Mouse (Mus musculus) left cerebral cortex, postnatal 25 days (tissue): Measurements from ENCODE around the gene Kcnip1. TPM values are rescaled to one million over a fixed set of nuclear protein-coding genes. Genes with fewer than 3 reads are reported as not detected.

Experiments
- DNase-seq, 2 experiments: peaks; one replicate each; pipeline ENCODE4 v3.0.0; 2022; ENCODE audit warnings: low spot score in 2 of 2, mixed read lengths in 1 of 2
- intact Hi-C: fragments of 180-260 bp; cut with DNase I; formaldehyde crosslinking; loops from one replicate; pipeline ENCODE4 v1.15.1; 2025
- total RNA-seq, 2 experiments: library from RNA; stranded (reverse); gene quantifications; 2 replicates each; pipeline ENCODE4 v1.2.3; 2021

Gene Kcnip1
- total RNA-seq, 2 experiments from 2014 or later: 29.8 to 32.3 TPM

GRCm38 (mm10) chr11:33944786-33945328 is 48.1 kb downstream of the Kcnip1 start:
- intact Hi-C loops: no loop called here

DNA sequence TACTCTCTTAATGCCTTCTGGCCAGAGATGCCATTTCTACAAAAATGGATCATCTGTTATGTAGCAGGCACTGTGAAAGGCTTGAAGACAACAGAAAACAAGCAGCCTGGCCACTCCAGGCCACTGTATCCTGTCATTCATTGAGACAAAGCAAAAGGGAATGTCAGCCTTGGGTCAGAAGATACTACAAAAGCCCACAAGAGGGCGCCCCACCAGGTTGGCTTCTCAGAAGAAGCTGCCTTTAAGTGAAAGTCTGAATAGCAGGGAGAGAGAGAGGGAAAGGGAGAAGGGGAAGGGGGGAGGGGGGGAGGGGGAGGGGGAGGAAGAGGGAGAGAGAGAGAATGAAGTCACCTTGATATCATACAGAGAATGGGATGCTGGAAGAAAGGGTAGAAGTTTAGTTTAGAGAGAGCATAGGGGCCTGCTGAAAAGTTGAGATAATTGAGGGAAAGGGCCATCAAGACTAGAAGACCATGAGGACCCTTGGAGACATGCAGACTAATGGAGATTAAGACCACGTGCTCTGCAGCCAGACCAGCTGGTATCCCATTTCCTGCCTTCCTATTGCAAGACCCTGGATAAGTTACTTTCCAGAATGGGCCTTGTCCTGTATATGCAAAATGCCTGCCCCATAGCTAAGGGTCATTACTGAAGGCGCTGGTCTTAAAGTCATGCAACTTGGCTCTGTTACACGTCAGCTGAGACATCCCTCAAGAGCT is 48.7 kb downstream of the Kcnip1 start:
- intact Hi-C loops: no loop called here

More at GRCm38 (mm10) chr11:33944786-33945328, 48.1 kb downstream of the Kcnip1 start:
- DNase-seq: no peak

DNA sequence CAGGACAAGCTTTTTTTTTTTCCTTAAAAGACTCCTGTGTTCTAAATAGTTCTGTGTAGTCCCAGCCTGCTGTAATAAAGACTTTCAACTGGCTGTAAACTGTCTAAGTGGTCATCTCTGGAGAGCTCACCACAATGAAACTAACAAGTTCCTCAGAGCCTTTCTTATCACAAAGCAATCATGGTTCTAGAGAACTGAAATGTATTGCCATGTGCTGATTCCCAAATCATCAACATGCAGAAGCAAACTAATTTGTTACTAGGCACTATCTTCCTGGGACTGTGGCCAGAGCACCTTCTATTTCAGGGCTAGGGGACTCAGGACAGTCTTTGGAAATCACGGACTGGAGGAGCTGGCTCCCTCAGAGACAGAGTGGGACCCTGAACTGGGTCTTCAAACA is 49.4 kb downstream of the Kcnip1 start:
- intact Hi-C loops: no loop called here
- no peak for DNase-seq

More for the DNA sequence above, 48.7 kb downstream of the Kcnip1 start:
- no peak for DNase-seq

DNA sequence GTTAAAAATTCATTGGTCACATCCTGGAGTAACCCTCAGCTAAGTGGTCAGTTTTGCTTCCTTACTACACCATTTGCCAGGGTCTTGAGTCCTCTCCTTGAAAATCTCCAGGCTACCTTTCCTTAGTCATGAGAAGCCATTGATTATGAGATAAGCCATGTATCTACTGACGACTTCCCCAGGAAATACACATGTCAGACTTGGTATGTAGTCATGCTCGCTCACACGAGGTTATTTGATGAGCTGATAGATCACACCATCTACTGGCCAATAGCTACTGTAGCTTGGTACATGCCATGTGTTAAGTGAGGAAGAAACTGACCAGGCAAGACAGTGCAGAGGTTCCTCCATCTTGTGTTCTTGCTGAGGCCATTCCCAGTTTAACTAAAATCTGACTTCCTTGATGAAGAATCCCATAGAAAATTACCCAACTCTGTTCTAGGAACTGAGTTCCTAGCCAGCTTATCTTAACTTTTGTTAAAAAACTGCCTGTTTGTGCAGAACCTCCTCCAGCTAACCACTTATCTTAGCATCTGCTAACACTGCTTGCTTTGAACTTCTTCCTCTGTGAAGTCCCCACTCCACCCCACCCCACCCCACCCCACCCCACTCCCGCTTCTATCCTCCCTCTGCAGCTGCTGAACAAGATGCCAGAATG is 53.4 kb downstream of the Kcnip1 start:
- DNase-seq: no peak
- intact Hi-C loops: loop anchor here (5.0 kb wide), 1 partner anchor 63 kb away; no protein-coding TSS in a partner anchor

DNA sequence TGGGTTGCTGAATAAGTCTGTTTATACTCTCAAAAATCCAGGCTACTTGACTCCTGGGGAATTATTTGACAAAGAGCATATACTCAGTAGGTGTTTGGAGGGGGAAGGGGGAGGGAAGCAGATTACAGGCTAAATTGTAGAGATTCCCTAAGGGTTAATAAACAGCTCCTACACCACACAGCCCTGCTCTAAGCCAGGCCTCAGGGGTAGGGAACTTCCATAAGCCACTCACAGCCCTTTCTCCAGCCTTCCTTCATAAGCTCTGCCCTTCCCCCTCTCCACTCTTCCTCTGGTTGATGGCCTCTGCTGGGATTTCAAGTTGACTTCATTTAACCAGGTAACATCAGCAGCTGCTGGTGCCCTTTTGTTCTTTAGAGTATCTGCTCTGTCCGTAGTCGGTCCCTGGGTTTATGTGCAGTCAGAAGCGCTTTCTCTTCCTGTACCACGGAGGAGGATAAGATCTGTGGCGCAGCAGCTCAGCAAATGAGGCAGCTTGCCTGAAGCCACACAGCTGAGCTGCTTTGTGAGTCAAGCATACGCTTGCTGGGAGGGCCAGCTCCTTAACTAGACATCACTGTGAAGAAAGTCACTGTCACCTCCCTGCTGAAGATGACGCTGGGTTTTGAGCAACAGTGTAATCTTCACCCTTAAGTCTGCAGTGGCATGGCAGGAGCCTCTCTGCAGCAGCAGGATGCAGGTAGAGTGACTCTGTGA is 54.2 kb downstream of the Kcnip1 start:
- intact Hi-C loops: loop anchor here (5.0 kb wide), 1 partner anchor 64 kb away; no protein-coding TSS in a partner anchor
- peak in 1 of 2 experiments; percentile 50 for DNase-seq

GRCm38 (mm10) chr11:33937641-33938040 is 55.3 kb downstream of the Kcnip1 start:
- no peak for DNase-seq
- intact Hi-C loops: loop anchor here (5.0 kb wide), 1 partner anchor 65 kb away; no protein-coding TSS in a partner anchor

GRCm38 (mm10) chr11:33934286-33934685 is 58.7 kb downstream of the Kcnip1 start:
- no peak for DNase-seq
- intact Hi-C loops: no loop called here

GRCm38 (mm10) chr11:33932386-33933111 is 60.4 kb downstream of the Kcnip1 start:
- DNase-seq: peak; percentile 14 to 72
- intact Hi-C loops: no loop called here

GRCm38 (mm10) chr11:33931836-33932385 is 61.0 kb downstream of the Kcnip1 start:
- intact Hi-C loops: no loop called here

GRCm38 (mm10) chr11:33929412-33929811 is 63.5 kb downstream of the Kcnip1 start:
- DNase-seq: peak in 1 of 2 experiments; percentile 54
- intact Hi-C loops: loop anchor here (5.0 kb wide), 2 partner anchors 78 to 283 kb away; no protein-coding TSS in a partner anchor

More at GRCm38 (mm10) chr11:33931836-33932385, 61.0 kb downstream of the Kcnip1 start:
- no peak for DNase-seq

GRCm38 (mm10) chr11:33928658-33929057 is 64.3 kb downstream of the Kcnip1 start:
- no peak for DNase-seq
- intact Hi-C loops: loop anchor here (5.0 kb wide), 2 partner anchors 79 to 284 kb away; no protein-coding TSS in a partner anchor

DNA sequence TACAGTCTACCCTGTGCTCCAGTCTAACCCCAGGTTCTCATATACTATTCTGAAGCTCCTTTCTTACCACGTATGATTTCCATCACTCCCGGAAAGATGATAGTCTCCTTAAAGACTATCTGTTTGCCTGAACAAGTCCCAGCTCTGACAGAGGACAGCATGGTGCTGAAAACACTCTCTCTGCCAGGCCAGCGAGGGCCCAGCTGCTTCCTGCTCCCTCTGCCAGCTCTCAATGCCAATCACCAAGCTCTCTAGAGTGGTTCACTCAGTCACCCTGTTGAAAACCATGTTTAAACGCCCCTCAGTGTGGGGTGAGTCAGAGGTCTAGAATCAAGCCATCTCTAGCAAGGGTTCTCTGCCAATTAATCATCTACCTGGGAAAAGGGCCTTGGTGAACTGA is 65.1 kb downstream of the Kcnip1 start:
- intact Hi-C loops: loop anchor here (5.0 kb wide), 2 partner anchors 79 to 284 kb away; no protein-coding TSS in a partner anchor
- DNase-seq: no peak

- DNase-seq: no peak
- intact Hi-C loops: loop anchor here (5.0 kb wide), 2 partner anchors 80 to 285 kb away; no protein-coding TSS in a partner anchor
Measured at GRCm38 (mm10) chr11:33927321-33927720, 65.6 kb downstream of the Kcnip1 start.

- DNase-seq: no peak
- intact Hi-C loops: loop anchor here (5.0 kb wide), 2 partner anchors 81 to 286 kb away; no protein-coding TSS in a partner anchor
Measured at GRCm38 (mm10) chr11:33926551-33926950, 66.4 kb downstream of the Kcnip1 start.

DNA sequence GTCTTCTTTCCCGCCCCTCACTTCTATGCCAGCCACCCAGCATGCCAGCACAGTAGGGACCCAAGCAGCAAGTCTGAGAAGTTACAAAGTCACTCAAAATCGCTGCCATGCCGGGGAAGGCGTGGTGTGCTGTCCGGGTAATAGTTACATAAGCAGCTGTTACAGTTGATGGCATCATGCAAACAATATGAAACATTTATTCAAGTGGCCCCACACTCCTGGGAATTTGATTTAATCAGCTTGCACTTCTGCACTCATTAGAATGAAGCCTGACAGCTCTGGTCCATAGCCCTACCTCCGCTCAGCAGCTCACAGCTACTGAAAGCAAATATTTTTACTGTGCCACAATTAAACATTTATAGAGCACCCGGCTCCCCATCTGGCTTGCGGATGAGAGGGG is 67.2 kb downstream of the Kcnip1 start:
- intact Hi-C loops: loop anchor here (5.0 kb wide), 2 partner anchors 82 to 287 kb away; no protein-coding TSS in a partner anchor
- DNase-seq: no peak

DNA sequence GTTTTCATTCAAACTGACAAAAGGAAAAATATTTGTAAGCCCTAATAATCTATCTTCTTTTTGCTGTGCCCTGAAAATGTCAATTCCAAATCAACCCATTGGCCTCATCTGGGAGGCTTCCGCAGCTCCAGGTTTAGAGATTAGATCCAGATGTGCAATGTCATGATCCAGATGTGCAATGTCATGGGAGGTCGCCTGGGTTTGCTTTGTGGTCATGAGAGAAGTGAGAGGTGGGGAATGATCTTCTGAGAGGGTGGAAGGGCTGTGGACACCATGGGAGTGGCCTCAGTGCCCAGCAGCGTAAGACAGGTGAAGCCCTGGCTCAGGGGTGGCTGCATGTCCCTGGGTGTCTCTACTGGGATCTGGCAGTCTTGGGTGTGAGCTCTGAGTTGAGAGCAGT is 69.9 kb downstream of the Kcnip1 start:
- DNase-seq: no peak
- intact Hi-C loops: no loop called here

DNA sequence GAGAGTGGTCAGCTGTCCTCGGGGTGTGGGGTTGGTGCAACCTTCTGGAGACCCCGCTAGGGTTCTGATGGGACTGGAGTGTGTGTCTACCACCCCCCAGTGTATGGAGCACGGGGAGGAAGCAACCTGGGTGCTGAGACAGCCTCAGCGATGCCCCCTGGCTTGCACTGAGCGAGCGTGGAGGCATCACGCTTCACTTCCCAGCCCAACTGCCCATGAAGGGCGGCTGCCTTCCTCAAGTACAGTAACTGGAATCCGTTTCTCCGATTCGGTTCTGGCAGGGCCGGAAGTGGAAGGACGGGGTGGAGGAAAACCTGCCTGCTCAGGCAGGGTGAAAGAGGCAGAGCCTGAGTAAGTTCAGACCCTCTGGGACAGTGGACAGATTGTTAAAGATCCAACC is 71.5 kb downstream of the Kcnip1 start:
- no peak for DNase-seq
- intact Hi-C loops: no loop called here

- intact Hi-C loops: loop anchor here (5.0 kb wide), 1 partner anchor 743 kb away; no protein-coding TSS in a partner anchor
- no peak for DNase-seq
Measured at GRCm38 (mm10) chr11:33919826-33920225, 73.1 kb downstream of the Kcnip1 start.
